Mouse (Mus musculus): Measurements from ENCODE around the gene Cbr4. TPM values are rescaled to one million over a fixed set of nuclear protein-coding genes. Genes with fewer than 3 reads are reported as not detected.

Cbr4 gene
- total RNA-seq (2022) = 10 to 100 TPM; 24.7 to 29.7 (median 26.5) TPM

- DNase-seq (ENCODE audit: low spot score in 2 of 2) = peak; percentile 80 to 86
Measured at GRCm38 (mm10) chr8:61487597-61488156, at the start of gene Cbr4. TSS of gene Cbr4 (plus strand) at chr8:61487734.

GRCm38 (mm10) chr8:61442988-61443387 lies 44.5 kb upstream of the Cbr4 start:
- no peak for DNase-seq (ENCODE audit: low spot score in 2 of 2)

- DNase-seq (ENCODE audit: low spot score in 2 of 2) = no peak
Measured at GRCm38 (mm10) chr8:61444358-61444757, 43.2 kb upstream of the Cbr4 start.

- DNase-seq (ENCODE audit: low spot score in 2 of 2) = no peak
Measured at GRCm38 (mm10) chr8:61446329-61446728, 41.2 kb upstream of the Cbr4 start.

GRCm38 (mm10) chr8:61448100-61448499 lies 39.4 kb upstream of the Cbr4 start:
- no peak for DNase-seq (ENCODE audit: low spot score in 2 of 2)

- no peak for DNase-seq (ENCODE audit: low spot score in 2 of 2)
Measured at GRCm38 (mm10) chr8:61448881-61449280, 38.7 kb upstream of the Cbr4 start.

GRCm38 (mm10) chr8:61450916-61451575 lies 36.5 kb upstream of the Cbr4 start:
- DNase-seq (ENCODE audit: low spot score in 2 of 2) = no peak

- no peak for DNase-seq (ENCODE audit: low spot score in 2 of 2)
Measured at GRCm38 (mm10) chr8:61451721-61452337, 35.7 kb upstream of the Cbr4 start.

GRCm38 (mm10) chr8:61459763-61460162 lies 27.8 kb upstream of the Cbr4 start:
- DNase-seq (ENCODE audit: low spot score in 2 of 2) = no peak

GRCm38 (mm10) chr8:61462221-61462620 lies 25.3 kb upstream of the Cbr4 start:
- no peak for DNase-seq (ENCODE audit: low spot score in 2 of 2)

GRCm38 (mm10) chr8:61464393-61464792 lies 23.1 kb upstream of the Cbr4 start:
- DNase-seq (ENCODE audit: low spot score in 2 of 2) = no peak

GRCm38 (mm10) chr8:61466696-61467552 lies 20.6 kb upstream of the Cbr4 start:
- no peak for DNase-seq (ENCODE audit: low spot score in 2 of 2)

GRCm38 (mm10) chr8:61467553-61467815 lies 20.1 kb upstream of the Cbr4 start:
- no peak for DNase-seq (ENCODE audit: low spot score in 2 of 2)

- DNase-seq (ENCODE audit: low spot score in 2 of 2) = no peak
Measured at GRCm38 (mm10) chr8:61470213-61470612, 17.3 kb upstream of the Cbr4 start.

- DNase-seq (ENCODE audit: low spot score in 2 of 2) = no peak
Measured at GRCm38 (mm10) chr8:61475251-61475673, 12.3 kb upstream of the Cbr4 start.

GRCm38 (mm10) chr8:61476160-61476559 lies 11.4 kb upstream of the Cbr4 start:
- no peak for DNase-seq (ENCODE audit: low spot score in 2 of 2)

- no peak for DNase-seq (ENCODE audit: low spot score in 2 of 2)
Measured at GRCm38 (mm10) chr8:61478150-61478549, 9.4 kb upstream of the Cbr4 start.

- DNase-seq (ENCODE audit: low spot score in 2 of 2) = no peak
Measured at GRCm38 (mm10) chr8:61478793-61479192, 8.7 kb upstream of the Cbr4 start.

GRCm38 (mm10) chr8:61479506-61480214 lies 7.9 kb upstream of the Cbr4 start:
- peak in 1 of 2 experiments; percentile 30 for DNase-seq (ENCODE audit: low spot score in 2 of 2)

- DNase-seq (ENCODE audit: low spot score in 2 of 2) = no peak
Measured at GRCm38 (mm10) chr8:61480260-61480967, 7.1 kb upstream of the Cbr4 start.

All from left cerebral cortex, adult 8-10 months (tissue).